Mouse (Mus musculus) liver, embryonic 13.5 days (tissue): Measurements from ENCODE around the gene Tnfaip8l3. TPM values are rescaled to one million over a fixed set of nuclear protein-coding genes. Genes with fewer than 3 reads are reported as not detected.

Experiments used
- ATAC-seq: fragments of 200-750 bp; cut with Nextera tagmentation; 2 replicates; pipeline ENCODE4 v1.8.0; 2017; ENCODE audit warnings: low read depth, mild to moderate bottlenecking, moderate number of reproducible peaks, moderate library complexity
- DNase-seq: peaks from one replicate; pipeline ENCODE4 v3.0.0; 2022
- H3K27ac ChIP-seq: fragments of 300-500 bp; sonication (generic); 2 replicates; pipeline ENCODE4 v1.5.1; 2015; ENCODE audit warnings: moderate library complexity, mild to moderate bottlenecking, inconsistent platforms
- H3K27me3 ChIP-seq: fragments of 300-500 bp; sonication (generic); 2 replicates; pipeline ENCODE4 v1.6.1; 2015; ENCODE audit warnings: mild to moderate bottlenecking, inconsistent platforms
- H3K36me3 ChIP-seq: fragments of 300-500 bp; sonication (generic); 2 replicates; pipeline ENCODE4 v1.6.1; 2015; ENCODE audit warnings: mild to moderate bottlenecking, inconsistent platforms
- H3K4me1 ChIP-seq: fragments of 300-500 bp; sonication (generic); replicated peaks from 2 replicates; pipeline ENCODE4 v1.6.1; 2015; ENCODE audit warnings: inconsistent platforms
- H3K4me2 ChIP-seq: fragments of 300-500 bp; sonication (generic); 2 replicates; pipeline ENCODE4 v1.6.1; 2015; ENCODE audit warnings: inconsistent platforms, mild to moderate bottlenecking, moderate library complexity
- H3K4me3 ChIP-seq: fragments of 300-500 bp; sonication (generic); replicated peaks from 2 replicates; pipeline ENCODE4 v1.5.1; 2015; ENCODE audit warnings: mild to moderate bottlenecking, inconsistent platforms
- H3K9ac ChIP-seq: fragments of 300-500 bp; sonication (generic); 2 replicates; pipeline ENCODE4 v1.6.1; 2015; ENCODE audit warnings: mild to moderate bottlenecking, inconsistent platforms
- H3K9me3 ChIP-seq: fragments of 300-500 bp; sonication (generic); replicated peaks from 2 replicates; pipeline ENCODE4 v1.6.1; 2016; ENCODE audit warnings: inconsistent platforms
- WGBS: fragments of 180-500 bp; shearing (Covaris S2); methylation state at CpG from one replicate; pipeline ENCODE4 v1.1.7; 2015; ENCODE audit not compliant: insufficient replicate concordance; 5-methylcytosine and 5-hydroxymethylcytosine counted together
- polyA plus RNA-seq: library from polyadenylated mRNA; unstranded; fragments of >200 nt; fragmentation: Nextera tagmentation; extraction: Ambion mirVana; gene quantifications from 2 replicates; pipeline ENCODE4 v1.2.1, GENCODE M21; 2015

Tnfaip8l3 gene
- 0.14 and 0.16 TPM in 2 replicates for polyA plus RNA-seq

GRCm38 (mm10) chr9:54068032-54068649, at the start of gene Tnfaip8l3:
Tnfaip8l3 (minus strand) TSS chr9:54068388.
- Histone ChIP-seq H3K27me3 (peaks cover 29% of the 10 kb centered on the region), H3K36me3 (no peaks in the 10 kb centered on the region), H3K27ac (no peak within 1 kb of the TSS), H3K4me3 (peak within 1 kb of the TSS; percentile 49), H3K9ac (no peak within 1 kb of the TSS; the same call in 1 of the 2 replicates), H3K4me1 (peaks cover 9% of the 10 kb centered on the region; the same call in 1 of the 2 replicates), H3K4me2 (peak within 1 kb of the TSS; percentile 64), H3K9me3 (no peaks in the 10 kb centered on the region)
- DNase-seq (no peak), ATAC-seq (peak; percentile 53; the same call in 1 of the 2 replicates)
- under 1% methylated on average over 33 of the region's 35 CpGs for WGBS

- no peak overlapping the region for H3K9ac ChIP-seq
- H3K9me3 ChIP-seq, result no peaks in the 10 kb centered on the region
- H3K36me3 ChIP-seq, result no peaks in the 10 kb centered on the region
- no peaks in the 10 kb centered on the region for H3K4me1 ChIP-seq
- H3K4me3 ChIP-seq, result no peak overlapping the region
- DNase-seq, result no peak
- no peak for ATAC-seq
- no peak overlapping the region for H3K27ac ChIP-seq
- no peaks in the 10 kb centered on the region for H3K27me3 ChIP-seq
- no peak overlapping the region for H3K4me2 ChIP-seq
Observed at GRCm38 (mm10) chr9:54112726-54113125, 44.5 kb upstream of the Tnfaip8l3 start.

DNA sequence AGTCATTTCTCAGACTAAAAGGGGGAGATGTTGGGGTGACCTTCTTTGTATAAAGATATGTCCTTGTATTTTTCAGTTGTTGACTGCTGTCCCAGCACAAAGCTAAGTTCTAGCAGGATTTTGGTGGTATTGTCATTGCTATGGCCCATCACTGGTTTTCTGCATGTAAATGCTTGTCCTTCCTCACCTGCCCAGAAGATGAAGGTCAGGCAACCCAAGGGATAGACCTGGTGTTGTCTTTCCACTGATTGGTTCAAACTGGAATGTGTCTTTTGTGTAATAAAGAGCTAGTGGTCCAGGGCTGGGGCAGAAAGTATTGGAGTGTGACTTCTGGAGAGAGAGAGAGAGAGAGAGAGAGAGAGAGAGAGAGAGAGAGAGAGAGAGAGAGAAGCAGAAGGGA, 30.4 kb upstream of the Tnfaip8l3 start:
- Histone ChIP-seq H3K27me3 (no peaks in the 10 kb centered on the region), H3K4me2 (no peak overlapping the region), H3K9me3 (0 out of 2 replicates have a peak, but pooled peaks cover 2% of the 10 kb centered on the region), H3K9ac (no peak overlapping the region), H3K27ac (no peak overlapping the region), H3K36me3 (no peaks in the 10 kb centered on the region), H3K4me1 (no peaks in the 10 kb centered on the region), H3K4me3 (no peak overlapping the region)
- no peak for DNase-seq
- no peak for ATAC-seq

DNA sequence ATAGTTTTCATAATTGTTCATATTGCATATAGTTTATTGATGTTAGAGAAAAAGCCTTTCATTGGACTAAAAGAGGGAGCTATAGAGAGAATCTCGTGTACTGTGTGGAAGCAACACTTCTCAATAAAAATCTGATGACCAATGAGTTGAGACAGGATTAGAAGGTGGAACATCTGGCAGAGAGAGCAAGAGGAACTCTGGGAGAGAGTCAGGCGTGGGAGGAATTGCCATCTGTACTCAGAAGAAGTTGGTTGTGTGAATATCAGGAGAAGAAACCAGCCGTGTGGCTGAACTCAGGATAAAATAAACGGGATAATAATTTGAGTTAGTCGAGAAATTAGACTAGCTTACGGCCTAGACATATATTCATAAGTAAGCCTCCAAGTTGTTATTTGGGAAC, 28.9 kb upstream of the Tnfaip8l3 start:
- no peak overlapping the region for H3K4me2 ChIP-seq
- no peaks in the 10 kb centered on the region for H3K36me3 ChIP-seq
- no peak for DNase-seq
- no peak overlapping the region for H3K4me3 ChIP-seq
- H3K9me3 ChIP-seq, result 0 out of 2 replicates have a peak, but pooled peaks cover 2% of the 10 kb centered on the region
- no peak overlapping the region for H3K9ac ChIP-seq
- WGBS, result 57% methylated on average over 6 of the region's 6 CpGs
- no peak overlapping the region for H3K27ac ChIP-seq
- no peaks in the 10 kb centered on the region for H3K4me1 ChIP-seq
- no peaks in the 10 kb centered on the region for H3K27me3 ChIP-seq
- ATAC-seq, result no peak

GRCm38 (mm10) chr9:54084245-54084644, 16.1 kb upstream of the Tnfaip8l3 start:
- Histone ChIP-seq H3K4me3 (no peak overlapping the region), H3K9ac (no peak overlapping the region), H3K36me3 (no peaks in the 10 kb centered on the region), H3K9me3 (no peaks in the 10 kb centered on the region), H3K27ac (no peak overlapping the region), H3K4me1 (no peaks in the 10 kb centered on the region), H3K4me2 (no peak overlapping the region), H3K27me3 (no peaks in the 10 kb centered on the region)
- no peak for DNase-seq
- no peak for ATAC-seq
- WGBS, result 43% methylated on average over 3 of the region's 3 CpGs

- ATAC-seq (no peak), DNase-seq (no peak)
- Histone ChIP-seq H3K4me3 (no peak overlapping the region), H3K27me3 (no peaks in the 10 kb centered on the region), H3K4me1 (no peaks in the 10 kb centered on the region), H3K9me3 (no peaks in the 10 kb centered on the region), H3K27ac (no peak overlapping the region), H3K4me2 (no peak overlapping the region), H3K9ac (no peak overlapping the region), H3K36me3 (no peaks in the 10 kb centered on the region)
- WGBS, result 39% methylated on average over 2 of the region's 2 CpGs
Observed at GRCm38 (mm10) chr9:54077740-54078139, 9.6 kb upstream of the Tnfaip8l3 start.

DNA sequence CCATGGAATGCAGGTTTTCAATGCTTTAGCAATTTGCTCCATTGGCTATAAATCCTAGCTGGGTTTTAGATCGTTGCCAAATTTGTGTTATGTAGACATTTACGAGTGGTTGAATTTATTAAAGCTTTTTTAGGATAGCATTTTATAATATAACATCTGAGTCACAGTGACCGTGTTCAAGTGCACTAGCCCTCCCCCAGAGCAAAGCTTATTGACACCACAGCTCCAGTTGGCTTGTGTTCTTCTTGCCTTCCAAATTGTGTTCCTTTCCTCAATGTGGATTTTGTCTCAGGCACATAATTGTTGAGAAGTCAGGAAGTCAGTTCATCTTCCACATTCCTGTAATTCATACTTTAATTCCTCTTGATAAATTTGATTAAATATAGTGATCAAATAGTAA, 6.7 kb upstream of the Tnfaip8l3 start:
- H3K4me3 ChIP-seq, result no peak overlapping the region
- DNase-seq (no peak), ATAC-seq (no peak)
- no peaks in the 10 kb centered on the region for H3K4me1 ChIP-seq
- no peaks in the 10 kb centered on the region for H3K27me3 ChIP-seq
- WGBS, result 54% methylated on average over 3 of the region's 3 CpGs
- H3K9ac ChIP-seq, result no peak overlapping the region
- H3K36me3 ChIP-seq, result no peaks in the 10 kb centered on the region
- no peak overlapping the region for H3K4me2 ChIP-seq
- H3K9me3 ChIP-seq, result no peaks in the 10 kb centered on the region
- H3K27ac ChIP-seq, result no peak overlapping the region

DNA sequence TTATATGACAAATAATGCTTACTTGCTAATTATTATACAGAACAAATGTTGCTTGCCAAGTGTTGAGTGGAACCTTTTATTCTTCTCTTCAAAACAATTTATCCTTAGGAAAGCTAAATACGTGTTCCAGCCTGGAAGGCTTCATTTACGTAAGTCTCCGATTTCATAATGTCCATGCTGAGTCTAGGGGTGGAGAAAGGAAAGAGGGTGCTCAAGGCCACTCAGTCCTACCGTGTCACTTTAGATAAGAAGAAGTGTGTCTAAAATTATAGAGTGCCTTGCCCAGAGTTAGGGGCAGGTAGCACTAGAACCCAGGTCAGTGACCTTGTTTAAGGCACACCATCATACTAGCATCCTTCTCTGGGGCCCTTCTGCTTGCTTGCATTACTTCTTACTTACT, 5.5 kb upstream of the Tnfaip8l3 start:
- ATAC-seq (no peak), DNase-seq (no peak)
- no peaks in the 10 kb centered on the region for H3K36me3 ChIP-seq
- WGBS, result 65% methylated on average over 4 of the region's 4 CpGs
- H3K4me2 ChIP-seq, result no peak overlapping the region
- peaks cover 2% of the 10 kb centered on the region for H3K27me3 ChIP-seq
- peaks cover 6% of the 10 kb centered on the region; the same call in 1 of the 2 replicates for H3K4me1 ChIP-seq
- no peak overlapping the region for H3K4me3 ChIP-seq
- no peak overlapping the region for H3K9ac ChIP-seq
- no peaks in the 10 kb centered on the region for H3K9me3 ChIP-seq
- no peak overlapping the region for H3K27ac ChIP-seq

DNA sequence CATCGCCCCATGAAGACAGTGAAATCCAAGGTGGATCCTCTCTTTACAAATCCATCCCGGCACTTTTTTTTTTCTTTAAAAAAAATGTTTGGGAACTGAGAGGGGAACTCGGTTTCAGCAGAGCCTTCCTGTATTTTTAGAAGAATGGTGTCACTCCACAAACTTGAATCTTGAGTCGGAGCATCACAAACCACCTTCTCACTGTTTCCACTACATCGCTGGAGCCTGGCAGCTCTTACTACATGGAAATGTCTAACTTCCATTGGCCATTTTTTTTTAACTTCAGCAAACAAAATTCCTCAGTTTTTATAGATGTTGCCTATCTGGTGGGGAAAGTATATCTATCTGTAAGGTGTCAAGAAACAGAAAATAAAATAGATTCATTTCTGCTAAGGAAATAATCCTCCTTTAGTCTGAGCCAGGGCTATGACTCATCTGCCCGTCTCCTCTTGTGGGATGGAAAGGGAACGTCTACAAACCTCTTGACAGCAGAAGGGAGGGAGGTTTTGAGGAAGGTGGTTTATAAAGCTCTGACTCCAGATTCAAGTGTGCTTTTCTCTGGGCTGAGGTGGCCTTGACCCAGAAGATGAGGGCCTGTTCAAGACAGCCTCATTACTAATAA, 3.4 kb upstream of the Tnfaip8l3 start:
- Histone ChIP-seq H3K4me2 (no peak overlapping the region), H3K27ac (no peak overlapping the region), H3K9ac (no peak overlapping the region), H3K27me3 (peaks cover 23% of the 10 kb centered on the region), H3K4me1 (peaks cover 9% of the 10 kb centered on the region; the same call in 1 of the 2 replicates), H3K36me3 (no peaks in the 10 kb centered on the region), H3K9me3 (no peaks in the 10 kb centered on the region), H3K4me3 (no peak overlapping the region)
- DNase-seq (no peak), ATAC-seq (no peak)
- WGBS, result 34% methylated on average over 7 of the region's 7 CpGs

DNA sequence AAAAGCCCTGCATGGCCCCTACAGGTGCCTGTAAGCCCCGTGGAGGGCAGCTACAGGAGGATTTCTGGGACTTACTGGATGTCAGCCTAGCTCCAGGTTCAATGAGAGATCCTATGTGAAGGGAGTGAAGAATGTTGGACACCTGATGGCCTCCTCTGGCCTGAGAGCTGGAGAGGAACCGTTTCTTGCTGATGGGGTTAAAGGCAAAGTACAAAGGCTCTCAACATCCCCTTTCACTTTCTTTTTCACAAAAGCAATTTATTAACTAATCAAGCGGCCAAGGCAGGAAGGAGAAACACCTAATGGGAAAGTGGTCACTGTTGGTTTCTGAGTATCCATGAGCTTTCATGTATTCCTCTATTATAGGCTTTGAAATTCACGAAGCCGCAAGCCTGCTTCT, 1.0 kb upstream of the Tnfaip8l3 start:
- WGBS, result 41% methylated on average over 5 of the region's 5 CpGs
- H3K4me2 ChIP-seq, result peak overlapping the region; percentile 64
- H3K36me3 ChIP-seq, result no peaks in the 10 kb centered on the region
- peaks cover 9% of the 10 kb centered on the region; the same call in 1 of the 2 replicates for H3K4me1 ChIP-seq
- ATAC-seq (no peak), DNase-seq (no peak)
- H3K27ac ChIP-seq, result no peak overlapping the region
- no peaks in the 10 kb centered on the region for H3K9me3 ChIP-seq
- H3K27me3 ChIP-seq, result peaks cover 29% of the 10 kb centered on the region
- no peak overlapping the region for H3K9ac ChIP-seq
- H3K4me3 ChIP-seq, result peak overlapping the region; percentile 49

- Histone ChIP-seq H3K27ac (no peak overlapping the region), H3K27me3 (peaks cover 29% of the 10 kb centered on the region), H3K4me1 (peaks cover 9% of the 10 kb centered on the region; the same call in 1 of the 2 replicates), H3K4me2 (peak overlapping the region; percentile 64), H3K4me3 (peak overlapping the region; percentile 49), H3K9me3 (no peaks in the 10 kb centered on the region), H3K36me3 (no peaks in the 10 kb centered on the region), H3K9ac (no peak overlapping the region)
- WGBS, result 1% methylated on average over 11 of the region's 11 CpGs
- ATAC-seq, result peak; percentile 53; the same call in 1 of the 2 replicates
- DNase-seq, result no peak
Observed at GRCm38 (mm10) chr9:54068777-54069176, 589 bp upstream of the Tnfaip8l3 start.

- H3K4me3 ChIP-seq, result peak overlapping the region; percentile 49
- no peak for DNase-seq
- 4% methylated on average over 16 of the region's 16 CpGs for WGBS
- H3K4me2 ChIP-seq, result peak overlapping the region; percentile 64
- peaks cover 9% of the 10 kb centered on the region; the same call in 1 of the 2 replicates for H3K4me1 ChIP-seq
- peaks cover 29% of the 10 kb centered on the region for H3K27me3 ChIP-seq
- no peak overlapping the region; the same call in 1 of the 2 replicates for H3K9ac ChIP-seq
- H3K9me3 ChIP-seq, result no peaks in the 10 kb centered on the region
- no peak for ATAC-seq
- no peaks in the 10 kb centered on the region for H3K36me3 ChIP-seq
- no peak overlapping the region for H3K27ac ChIP-seq
Observed at GRCm38 (mm10) chr9:54067642-54068031, 551 bp downstream of the Tnfaip8l3 start.
